In the genomic region with DNA sequence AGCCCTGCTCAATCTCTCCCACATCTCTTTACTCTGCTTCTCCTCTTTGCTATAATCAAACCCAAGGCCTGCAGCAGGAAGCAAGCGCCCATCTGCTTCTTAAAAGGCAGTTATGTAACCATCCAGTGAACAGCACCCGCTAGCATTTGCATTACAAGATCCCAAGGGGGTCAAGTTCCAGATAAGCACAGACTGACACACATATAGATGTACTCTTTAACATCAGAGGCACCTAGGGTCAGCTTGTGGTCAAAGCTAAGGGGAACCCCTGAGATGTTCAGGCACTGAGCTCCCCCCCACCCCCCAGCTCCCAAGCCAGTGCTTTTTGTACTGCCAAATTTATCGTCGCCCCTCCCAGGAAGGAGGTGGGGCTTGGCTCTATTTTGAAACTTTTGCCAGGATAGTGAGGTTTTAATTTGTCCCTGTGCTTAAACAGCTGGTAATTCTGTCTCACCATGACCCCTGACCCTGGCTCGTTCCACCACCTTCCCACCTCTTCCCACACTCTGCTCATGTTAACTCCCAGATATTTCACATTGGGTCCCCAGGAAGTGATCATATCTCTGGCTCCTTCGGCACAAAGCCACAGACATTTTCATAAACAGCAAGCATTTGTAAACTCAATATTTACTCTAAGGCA, we compare ENCODE assay signal across 8 mouse cellular contexts. TPM values are rescaled to one million over a fixed set of nuclear protein-coding genes. Genes with fewer than 3 reads are reported as not detected.
DNase-seq lines count a peak whose midpoint lies in the region; ATAC-seq lines count a peak whose summit lies in the region.

No protein-coding gene starts in this region.

- peaks cover 16% of the 10 kb centered on the region for H3K4me1 ChIP-seq in heart, embryonic 10.5 days
- peaks cover 24% of the 10 kb centered on the region for H3K4me1 ChIP-seq in limb, embryonic 15.5 days
- no peaks in the 10 kb centered on the region for H3K4me1 ChIP-seq in forebrain, embryonic 16.5 days (replicated peaks; ENCODE audit: control insufficient read depth, insufficient read depth, low read length)

- no peaks in the 10 kb centered on the region for H3K9me3 ChIP-seq in heart, embryonic 10.5 days
- no peaks in the 10 kb centered on the region for H3K9me3 ChIP-seq in limb, embryonic 15.5 days
- H3K9me3 ChIP-seq in forebrain, embryonic 16.5 days (ENCODE audit: control insufficient read depth, low read length): no peaks in the 10 kb centered on the region

- WGBS in heart, embryonic 10.5 days: 72% methylated on average over 6 of the region's 6 CpGs
- 52% methylated on average over 6 of the region's 6 CpGs for WGBS in limb, embryonic 15.5 days
- 77% methylated on average over 6 of the region's 6 CpGs for WGBS in forebrain, embryonic 16.5 days

- no peak overlapping the region for H3K4me2 ChIP-seq in limb, embryonic 15.5 days
- H3K4me2 ChIP-seq in forebrain, embryonic 16.5 days (ENCODE audit: low read length): no peak overlapping the region

- H3K27ac ChIP-seq in heart, embryonic 10.5 days: no peak overlapping the region
- H3K27ac ChIP-seq in limb, embryonic 15.5 days: 0 out of 2 replicates have a peak overlapping the region, but pooled peaks have one; percentile 33
- no peak overlapping the region for H3K27ac ChIP-seq in forebrain, embryonic 16.5 days (ENCODE audit: low read length)

- no peak overlapping the region for H3K4me3 ChIP-seq in heart, embryonic 10.5 days
- no peak overlapping the region for H3K4me3 ChIP-seq in limb, embryonic 15.5 days
- H3K4me3 ChIP-seq in forebrain, embryonic 16.5 days (replicated peaks; ENCODE audit: low read length): no peak overlapping the region

- DNase-seq in heart, adult 11 months: peak; percentile 99
- DNase-seq in heart, embryonic 10.5 days (ENCODE audit: low spot score): no peak
- DNase-seq in heart, postnatal 4 days: peak; percentile 35
- DNase-seq in embryo, embryonic 10.5 days (ENCODE audit: low spot score): no peak

- ATAC-seq in activated CD4-positive, CD25-positive, alpha-beta regulatory T cell, adult 4 months: peak; percentile 28
- no peak for ATAC-seq in limb, embryonic 15.5 days (ENCODE audit: insufficient number of reproducible peaks, low FRiP score, low TSS enrichment, low read depth)
- ATAC-seq in neutrophil, adult 5-6 weeks (ENCODE audit: extremely low read depth, insufficient number of reproducible peaks, low FRiP score, poor library complexity, severe bottlenecking): peak; percentile 67
- no peak for ATAC-seq in forebrain, embryonic 16.5 days

- H3K36me3 ChIP-seq in heart, embryonic 10.5 days: no peaks in the 10 kb centered on the region
- H3K36me3 ChIP-seq in limb, embryonic 15.5 days: no peaks in the 10 kb centered on the region
- no peaks in the 10 kb centered on the region for H3K36me3 ChIP-seq in forebrain, embryonic 16.5 days (ENCODE audit: control insufficient read depth, insufficient read depth)

- no peak overlapping the region for H3K9ac ChIP-seq in limb, embryonic 15.5 days
- no peak overlapping the region for H3K9ac ChIP-seq in forebrain, embryonic 16.5 days (replicated peaks; ENCODE audit: low read depth, low read length)

- H3K27me3 ChIP-seq in heart, embryonic 10.5 days (ENCODE audit: insufficient read depth, poor library complexity, severe bottlenecking): 0 out of 2 replicates have a peak, but pooled peaks cover 4% of the 10 kb centered on the region
- H3K27me3 ChIP-seq in limb, embryonic 15.5 days: no peaks in the 10 kb centered on the region
- no peaks in the 10 kb centered on the region for H3K27me3 ChIP-seq in forebrain, embryonic 16.5 days (replicated peaks; ENCODE audit: control insufficient read depth, insufficient read depth, low read length)

RNA-seq across cellular contexts. Expression of a gene that starts 7.1 kb away (rescaled TPM):
- polyA plus RNA-seq in heart, embryonic 10.5 days (2016; fragmentation: Nextera tagmentation; extraction: Ambion mirVana): 59.9 and 90.3 TPM in 2 replicates
- 10 to 100 TPM in 1 of 2 experiments, 1 to 10 TPM in 1; 7.1 to 11.2 TPM for polyA plus RNA-seq in activated CD4-positive, CD25-positive, alpha-beta regulatory T cell, adult 4 months (2017; shearing (Covaris generic))
- 100 to 1,000 TPM in 1 of 2 experiments, 10 to 100 TPM in 1; 95.1 to 103 TPM for total RNA-seq in heart, postnatal 4 days (2021)
- 249 and 251 TPM in 2 replicates for polyA plus RNA-seq in limb, embryonic 15.5 days (2015; fragmentation: Nextera tagmentation; extraction: Ambion mirVana)
- total RNA-seq in neutrophil, adult 5-6 weeks (2017): 253 and 275 TPM in 2 replicates
- polyA plus RNA-seq in forebrain, embryonic 16.5 days (2015; fragmentation: Nextera tagmentation; extraction: Ambion mirVana): 99.2 and 102 TPM in 2 replicates

RNA-seq across cellular contexts. Expression of a gene that starts 32.2 kb away (rescaled TPM):
- 4.7 and 6.1 TPM in 2 replicates for polyA plus RNA-seq in heart, embryonic 10.5 days (2016; fragmentation: Nextera tagmentation; extraction: Ambion mirVana)
- 1 to 10 TPM; 1.2 TPM for polyA plus RNA-seq in activated CD4-positive, CD25-positive, alpha-beta regulatory T cell, adult 4 months (2017; shearing (Covaris generic))
- 10 to 100 TPM; 21.0 to 21.2 TPM for total RNA-seq in heart, postnatal 4 days (2021)
- polyA plus RNA-seq in limb, embryonic 15.5 days (2015; fragmentation: Nextera tagmentation; extraction: Ambion mirVana): 1.8 and 3.1 TPM in 2 replicates
- 7.3 and 8.2 TPM in 2 replicates for total RNA-seq in neutrophil, adult 5-6 weeks (2017)
- polyA plus RNA-seq in forebrain, embryonic 16.5 days (2015; fragmentation: Nextera tagmentation; extraction: Ambion mirVana): 1.1 and 1.2 TPM in 2 replicates

RNA-seq across cellular contexts. Expression of a gene that starts 40.8 kb away (rescaled TPM):
- polyA plus RNA-seq in heart, embryonic 10.5 days (2016; fragmentation: Nextera tagmentation; extraction: Ambion mirVana): 36.0 and 38.5 TPM in 2 replicates
- 10 to 100 TPM; 23.4 to 26.0 TPM for polyA plus RNA-seq in activated CD4-positive, CD25-positive, alpha-beta regulatory T cell, adult 4 months (2017; shearing (Covaris generic))
- total RNA-seq in heart, postnatal 4 days (2021): 10 to 100 TPM; 55.7 to 61.0 TPM
- 47.9 and 56.1 TPM in 2 replicates for polyA plus RNA-seq in limb, embryonic 15.5 days (2015; fragmentation: Nextera tagmentation; extraction: Ambion mirVana)
- 149 and 179 TPM in 2 replicates for total RNA-seq in neutrophil, adult 5-6 weeks (2017)
- polyA plus RNA-seq in forebrain, embryonic 16.5 days (2015; fragmentation: Nextera tagmentation; extraction: Ambion mirVana): 66.8 and 67.8 TPM in 2 replicates

RNA-seq across cellular contexts. Expression of a gene that starts 41.2 kb away (rescaled TPM):
- 0.78 and 1.4 TPM in 2 replicates for polyA plus RNA-seq in heart, embryonic 10.5 days (2016; fragmentation: Nextera tagmentation; extraction: Ambion mirVana)
- 1 to 10 TPM in 1 of 2 experiments, under 1 TPM in 1; 0.54 to 1.4 TPM for polyA plus RNA-seq in activated CD4-positive, CD25-positive, alpha-beta regulatory T cell, adult 4 months (2017; shearing (Covaris generic))
- 1 to 10 TPM; 3.1 to 3.8 TPM for total RNA-seq in heart, postnatal 4 days (2021)
- polyA plus RNA-seq in limb, embryonic 15.5 days (2015; fragmentation: Nextera tagmentation; extraction: Ambion mirVana): 1.5 TPM in 2 replicates
- 13.8 and 14.0 TPM in 2 replicates for total RNA-seq in neutrophil, adult 5-6 weeks (2017)
- 3.4 and 4.9 TPM in 2 replicates for polyA plus RNA-seq in forebrain, embryonic 16.5 days (2015; fragmentation: Nextera tagmentation; extraction: Ambion mirVana)

RNA-seq across cellular contexts. Expression of a gene that starts 41.2 kb away (rescaled TPM):
- not detected in 2 replicates for polyA plus RNA-seq in heart, embryonic 10.5 days (2016; fragmentation: Nextera tagmentation; extraction: Ambion mirVana)
- not detected for polyA plus RNA-seq in activated CD4-positive, CD25-positive, alpha-beta regulatory T cell, adult 4 months (2017; shearing (Covaris generic))
- total RNA-seq in heart, postnatal 4 days (2021): not detected
- not detected in 2 replicates for polyA plus RNA-seq in limb, embryonic 15.5 days (2015; fragmentation: Nextera tagmentation; extraction: Ambion mirVana)
- not detected in 2 replicates for total RNA-seq in neutrophil, adult 5-6 weeks (2017)
- not detected in 2 replicates for polyA plus RNA-seq in forebrain, embryonic 16.5 days (2015; fragmentation: Nextera tagmentation; extraction: Ambion mirVana)

Comparison
In these comparisons a context has a peak if more than half of its experiments do, and no peak if none do; other contexts are left out.
1. DNase-seq: peak in heart, adult 11 months (single experiment) and heart, postnatal 4 days (single experiment); none in heart, embryonic 10.5 days (single experiment) and embryo, embryonic 10.5 days (single experiment).
2. ATAC-seq: peak in activated CD4-positive, CD25-positive, alpha-beta regulatory T cell, adult 4 months (single experiment) and neutrophil, adult 5-6 weeks (single experiment); none in limb, embryonic 15.5 days (single experiment) and forebrain, embryonic 16.5 days (single experiment).